Mouse (Mus musculus) bone marrow macrophage, adult 2 months (primary cell): ENCODE results near the gene Tmprss11f.

ENCODE experiments used
- CTCF ChIP-seq: IDR thresholded peaks from 2 replicates; pipeline ENCODE4 v1.5.1; 2012; ENCODE audit warnings: low read depth, mild to moderate bottlenecking, low read length, moderate library complexity
- POLR2A ChIP-seq: IDR thresholded peaks from 2 replicates; pipeline ENCODE4 v1.6.1; 2012; ENCODE audit warnings: mild to moderate bottlenecking, low read depth, low read length, borderline replicate concordance

DNA sequence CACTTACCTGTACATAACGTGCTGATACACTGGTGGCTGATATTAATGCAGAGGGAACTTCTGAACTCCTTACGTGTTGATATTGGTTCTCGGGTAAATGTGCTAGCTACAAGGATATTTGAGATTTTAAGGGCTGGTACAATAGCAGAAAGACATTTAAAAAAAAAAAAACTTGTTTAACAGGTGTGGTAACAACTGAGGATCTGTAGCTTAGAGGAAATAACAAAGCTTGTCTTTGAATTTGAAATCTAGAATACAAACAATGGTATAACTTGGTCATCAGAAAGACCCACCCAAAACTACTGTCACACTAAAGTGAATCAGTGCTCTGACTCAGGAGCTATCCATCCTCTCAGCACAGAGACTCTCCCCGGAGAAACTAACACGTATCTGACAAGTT lies 44.0 kb upstream of the Tmprss11f start, which contains the start of gene Tmprss11b:
- no peak for TF ChIP-seq CTCF
- TF ChIP-seq POLR2A, result no peak
